Mouse (Mus musculus) heart, embryonic 11.5 days (tissue): ENCODE measurements around the gene Sox10. TPM values are rescaled to one million over a fixed set of nuclear protein-coding genes. Genes with fewer than 3 reads are reported as not detected.
A peak's percentile ranks its signal among the peaks of the same experiment; 100 is the strongest.

Experiments
- ATAC-seq: fragments of 200-750 bp; cut with Nextera tagmentation; replicated peaks from 2 replicates; pipeline ENCODE4 v1.8.0; 2017; ENCODE audit warnings: moderate library complexity; ENCODE audit not compliant: insufficient number of reproducible peaks, low FRiP score, low TSS enrichment
- H3K27ac ChIP-seq: fragments of 300-500 bp; sonication (generic); 2 replicates; pipeline ENCODE4 v1.5.1; 2014; ENCODE audit warnings: mild to moderate bottlenecking, low read depth, low read length
- H3K27me3 ChIP-seq: fragments of 300-500 bp; sonication (generic); 2 replicates; pipeline ENCODE4 v1.6.1; 2014; ENCODE audit warnings: mild to moderate bottlenecking, low read length, mixed read lengths; ENCODE audit not compliant: control insufficient read depth, insufficient read depth
- H3K36me3 ChIP-seq: fragments of 300-500 bp; sonication (generic); 2 replicates; pipeline ENCODE4 v1.6.1; 2014; ENCODE audit warnings: mild to moderate bottlenecking, low read length, moderate library complexity, mixed read lengths; ENCODE audit not compliant: control insufficient read depth, insufficient read depth
- H3K4me1 ChIP-seq: fragments of 300-500 bp; sonication (generic); 2 replicates; pipeline ENCODE4 v1.6.1; 2014; ENCODE audit warnings: low read length; ENCODE audit not compliant: control insufficient read depth, insufficient read depth
- H3K4me2 ChIP-seq: fragments of 300-500 bp; sonication (generic); 2 replicates; pipeline ENCODE4 v1.6.1; 2014; ENCODE audit warnings: mild to moderate bottlenecking, moderate library complexity
- H3K4me3 ChIP-seq: fragments of 300-500 bp; sonication (generic); 2 replicates; pipeline ENCODE4 v1.5.1; 2014; ENCODE audit warnings: low read depth, low read length
- H3K9ac ChIP-seq: fragments of 300-500 bp; sonication (generic); 2 replicates; pipeline ENCODE4 v1.6.1; 2014; ENCODE audit warnings: mild to moderate bottlenecking, low read depth, low read length, moderate library complexity
- H3K9me3 ChIP-seq: fragments of 300-500 bp; sonication (generic); replicated peaks from 2 replicates; pipeline ENCODE4 v1.6.1; 2016; ENCODE audit warnings: low read length; ENCODE audit not compliant: control insufficient read depth
- WGBS: fragments of 180-500 bp; shearing (Covaris S2); extraction: QIAGEN DNeasy Blood & Tissue Kit; methylation state at CpG from one replicate; pipeline ENCODE4 v1.1.7; 2014; ENCODE audit not compliant: insufficient replicate concordance; 5-methylcytosine and 5-hydroxymethylcytosine counted together
- polyA plus RNA-seq: library from polyadenylated mRNA; unstranded; fragments of >200 nt; fragmentation: Nextera tagmentation; extraction: Ambion mirVana; gene quantifications from 2 replicates; pipeline ENCODE4 v1.2.1, GENCODE M21; 2014

The Sox10 gene
- 1.1 and 1.3 TPM in 2 replicates for polyA plus RNA-seq

DNA sequence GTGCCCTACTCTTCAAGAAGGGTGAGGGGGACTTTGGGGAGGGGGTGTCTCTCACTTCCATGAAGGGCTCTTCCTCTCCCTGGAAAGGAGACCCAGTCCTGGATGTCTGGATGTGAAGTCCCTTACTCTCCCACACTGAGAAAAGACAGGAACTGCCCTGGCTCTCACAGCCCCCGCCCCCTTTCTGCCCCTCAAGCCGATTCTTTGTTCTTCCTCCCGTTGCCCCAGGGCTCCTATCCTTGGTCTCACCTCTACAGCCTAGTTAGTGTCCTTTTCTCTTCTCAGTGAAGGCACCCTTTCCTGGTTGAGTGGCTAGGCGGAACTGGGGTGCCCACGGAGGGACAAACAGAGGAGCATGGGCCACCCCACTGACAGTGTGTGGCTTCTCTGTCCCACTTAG lies at the start of gene Sox10:
TSS of gene Sox10 (minus strand) at position 101 of the 400 bp plus-strand sequence.
- no peak for ATAC-seq
- Histone ChIP-seq H3K4me2 (peak within 1 kb of the TSS; percentile 9; the same call in 1 of the 2 replicates), H3K27me3 (peaks cover 67% of the 10 kb centered on the region), H3K9me3 (no peaks in the 10 kb centered on the region), H3K27ac (no peak within 1 kb of the TSS), H3K4me1 (peaks cover 15% of the 10 kb centered on the region), H3K9ac (no peak within 1 kb of the TSS), H3K4me3 (no peak within 1 kb of the TSS; the same call in 1 of the 2 replicates), H3K36me3 (no peaks in the 10 kb centered on the region)
- WGBS: 37% methylated on average over 5 of the region's 5 CpGs

DNA sequence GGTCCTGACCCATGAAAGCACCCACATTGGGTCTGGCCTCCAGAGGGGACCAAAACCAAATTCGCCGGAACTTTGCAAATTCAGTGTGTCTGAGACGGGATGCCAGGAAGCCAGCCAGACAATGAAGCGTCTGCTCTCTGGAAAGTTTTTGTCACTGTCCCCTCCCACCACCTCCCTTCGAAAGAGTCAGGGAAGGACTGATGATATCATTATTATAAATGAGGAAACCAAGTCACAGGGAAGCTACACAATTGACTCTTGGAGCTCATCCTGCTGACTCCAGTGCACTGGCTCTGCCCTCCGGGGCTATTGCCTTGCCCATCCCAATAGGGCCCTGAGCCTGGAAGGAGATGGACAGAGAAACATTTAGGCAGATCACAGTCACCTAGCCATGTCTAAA lies 48.6 kb upstream of the Sox10 start:
- WGBS: 55% methylated on average over 6 of the region's 6 CpGs
- Histone ChIP-seq H3K9ac (no peak overlapping the region), H3K36me3 (no peaks in the 10 kb centered on the region), H3K4me2 (no peak overlapping the region), H3K27me3 (no peaks in the 10 kb centered on the region), H3K27ac (no peak overlapping the region), H3K4me3 (no peak overlapping the region), H3K4me1 (no peaks in the 10 kb centered on the region), H3K9me3 (no peaks in the 10 kb centered on the region)
- ATAC-seq: no peak

DNA sequence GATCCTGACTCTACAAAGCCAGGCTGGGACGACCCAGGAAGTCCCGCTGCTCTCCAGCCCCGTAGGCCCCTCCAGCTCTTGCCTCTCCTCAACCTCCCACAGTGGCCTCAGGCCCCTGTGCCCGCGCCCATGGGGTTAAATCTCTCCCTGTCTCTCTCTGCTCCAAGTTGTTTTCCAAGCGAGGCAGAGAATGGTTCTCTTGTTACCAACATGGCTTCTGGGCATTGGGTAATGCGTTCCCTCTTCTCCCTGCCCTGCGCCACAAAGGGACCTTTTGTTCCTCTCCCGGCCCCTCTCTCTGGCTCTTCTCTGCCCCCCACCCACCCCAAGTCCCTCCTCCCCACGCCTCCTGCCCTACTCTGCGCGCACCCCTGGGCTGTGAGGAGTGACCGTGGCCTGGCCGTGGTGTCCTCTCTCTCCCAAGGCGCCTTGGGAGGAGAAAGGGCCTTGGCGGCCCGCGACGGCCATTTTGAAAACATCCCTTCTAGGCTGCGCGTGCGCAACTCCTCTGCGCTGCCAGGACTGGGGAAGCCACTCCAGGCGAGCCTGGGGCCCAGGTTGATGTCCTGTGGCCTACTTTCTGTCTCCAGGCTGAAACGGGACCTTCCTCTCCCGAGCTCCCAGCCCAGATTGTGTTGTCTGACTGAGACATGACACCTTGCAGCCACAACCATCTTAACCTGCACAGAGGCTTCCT lies 47.9 kb upstream of the Sox10 start:
- H3K4me3 ChIP-seq: no peak overlapping the region
- no peaks in the 10 kb centered on the region for H3K4me1 ChIP-seq
- no peaks in the 10 kb centered on the region for H3K27me3 ChIP-seq
- H3K9ac ChIP-seq: no peak overlapping the region
- H3K9me3 ChIP-seq: no peaks in the 10 kb centered on the region
- no peak for ATAC-seq
- H3K36me3 ChIP-seq: no peaks in the 10 kb centered on the region
- 83% methylated on average over 26 of the region's 26 CpGs for WGBS
- H3K4me2 ChIP-seq: no peak overlapping the region
- H3K27ac ChIP-seq: no peak overlapping the region

DNA sequence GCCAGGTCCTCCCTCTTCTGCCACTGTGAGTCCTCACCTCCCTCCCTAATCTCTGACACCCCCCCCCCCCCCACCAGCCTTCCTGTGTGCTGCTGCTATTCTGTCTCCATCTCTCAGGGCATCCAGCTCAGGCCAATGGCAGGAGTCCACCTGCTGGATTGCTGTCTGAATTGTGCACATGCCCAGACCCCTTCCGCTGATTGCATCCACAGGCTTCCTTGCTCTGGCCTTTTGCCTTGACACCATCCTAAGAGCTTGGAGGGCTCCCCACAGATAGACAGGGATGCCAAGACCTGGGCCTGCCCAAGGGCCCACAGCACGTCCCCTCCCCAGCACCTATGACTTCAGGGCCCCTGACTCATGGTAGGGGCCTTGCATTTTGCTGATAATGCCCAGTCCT lies 45.3 kb upstream of the Sox10 start:
- Histone ChIP-seq H3K36me3 (no peaks in the 10 kb centered on the region), H3K9ac (no peak overlapping the region), H3K4me2 (no peak overlapping the region), H3K27ac (no peak overlapping the region), H3K4me1 (no peaks in the 10 kb centered on the region), H3K27me3 (no peaks in the 10 kb centered on the region), H3K9me3 (no peaks in the 10 kb centered on the region), H3K4me3 (no peak overlapping the region)
- WGBS: 59% methylated on average over 2 of the region's 2 CpGs
- no peak for ATAC-seq

DNA sequence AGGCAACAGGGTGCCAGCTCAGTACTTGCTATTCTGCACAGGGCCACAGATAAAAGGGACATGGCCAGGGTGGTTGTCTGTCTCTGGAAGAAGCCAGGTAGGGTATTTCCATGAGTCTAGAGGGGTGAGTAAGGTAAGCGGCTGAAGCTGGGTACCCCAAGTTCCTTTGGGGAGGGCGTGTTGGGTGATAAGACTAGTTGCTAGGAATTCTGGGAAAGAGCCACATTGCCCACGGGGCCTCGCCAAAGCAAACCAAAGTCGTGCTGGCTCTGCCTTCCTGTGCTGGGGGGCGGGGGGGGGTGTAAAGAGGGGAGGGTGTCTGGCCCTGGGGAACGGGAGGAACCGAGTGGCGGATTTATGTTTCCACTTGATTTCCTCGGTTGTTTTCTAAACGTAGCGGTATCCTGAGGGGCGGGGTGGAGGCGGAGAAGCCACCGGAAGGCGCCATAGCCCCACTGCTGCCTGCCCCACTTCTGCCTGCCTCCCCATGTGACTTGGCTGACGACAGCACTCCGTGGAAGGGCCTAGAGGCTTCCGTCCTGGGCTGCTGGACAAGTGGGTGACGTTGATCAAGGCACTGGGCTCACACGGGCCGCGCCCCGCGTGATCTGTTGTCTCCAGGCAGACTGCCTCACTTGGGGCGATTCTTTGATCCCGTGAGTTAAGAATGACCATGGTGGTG lies 43.9 kb upstream of the Sox10 start:
- H3K4me2 ChIP-seq: no peak overlapping the region
- H3K27ac ChIP-seq: no peak overlapping the region
- no peaks in the 10 kb centered on the region for H3K4me1 ChIP-seq
- no peak overlapping the region for H3K9ac ChIP-seq
- H3K27me3 ChIP-seq: peaks cover under 1% of the 10 kb centered on the region; the same call in 1 of the 2 replicates
- no peak overlapping the region for H3K4me3 ChIP-seq
- no peak for ATAC-seq
- no peaks in the 10 kb centered on the region for H3K9me3 ChIP-seq
- 72% methylated on average over 26 of the region's 27 CpGs for WGBS
- H3K36me3 ChIP-seq: no peaks in the 10 kb centered on the region

DNA sequence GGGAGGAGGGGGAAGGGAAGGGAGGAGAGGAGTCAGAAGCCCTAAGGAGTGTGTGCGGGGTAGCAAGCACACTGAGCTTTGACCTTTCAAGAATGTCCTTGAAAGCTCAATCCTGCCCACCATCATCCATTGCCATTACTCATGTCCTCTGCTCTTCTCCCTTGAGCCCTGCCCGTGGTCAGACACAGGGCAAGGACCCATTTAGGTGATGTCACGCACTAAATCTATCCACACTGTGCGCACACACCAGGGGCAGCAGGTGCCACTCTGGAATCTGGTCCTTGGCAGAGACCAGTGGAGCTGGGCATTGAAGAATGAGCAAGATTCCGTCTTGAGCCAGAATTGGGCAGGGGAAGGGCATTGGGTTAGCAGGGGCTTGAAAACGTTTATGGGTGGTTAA lies 43.2 kb upstream of the Sox10 start:
- ATAC-seq: no peak
- Histone ChIP-seq H3K27me3 (peaks cover 2% of the 10 kb centered on the region; the same call in 1 of the 2 replicates), H3K9ac (no peak overlapping the region), H3K4me3 (no peak overlapping the region), H3K27ac (no peak overlapping the region), H3K9me3 (no peaks in the 10 kb centered on the region), H3K4me1 (no peaks in the 10 kb centered on the region), H3K4me2 (no peak overlapping the region), H3K36me3 (no peaks in the 10 kb centered on the region)
- WGBS: 68% methylated on average over 6 of the region's 6 CpGs

DNA sequence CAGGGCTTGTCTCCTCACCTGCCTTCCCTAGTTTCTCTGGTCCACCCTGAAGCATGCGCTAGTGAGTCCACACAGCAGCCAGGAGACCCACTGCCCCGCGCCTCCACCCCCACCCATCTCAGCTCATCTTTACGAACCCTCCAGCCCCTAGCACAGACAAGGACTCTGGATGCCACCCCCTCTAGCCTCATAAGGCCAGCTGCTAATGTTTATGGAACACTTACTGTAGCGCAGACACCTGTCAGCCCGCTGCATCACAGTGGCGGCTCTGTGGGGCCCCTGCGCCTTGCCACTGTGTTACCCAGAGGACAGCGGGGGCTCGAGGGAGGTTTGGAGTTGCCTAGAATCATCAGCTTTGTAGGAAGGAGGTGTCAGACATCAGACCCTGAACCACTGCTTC lies 37.5 kb upstream of the Sox10 start:
- Histone ChIP-seq H3K9ac (no peak overlapping the region), H3K36me3 (no peaks in the 10 kb centered on the region), H3K27me3 (peaks cover 11% of the 10 kb centered on the region), H3K4me1 (peaks cover 19% of the 10 kb centered on the region), H3K4me2 (peak overlapping the region; percentile 1; the same call in 1 of the 2 replicates), H3K9me3 (no peaks in the 10 kb centered on the region), H3K4me3 (no peak overlapping the region), H3K27ac (no peak overlapping the region)
- ATAC-seq: no peak
- WGBS: 16% methylated on average over 10 of the region's 10 CpGs

DNA sequence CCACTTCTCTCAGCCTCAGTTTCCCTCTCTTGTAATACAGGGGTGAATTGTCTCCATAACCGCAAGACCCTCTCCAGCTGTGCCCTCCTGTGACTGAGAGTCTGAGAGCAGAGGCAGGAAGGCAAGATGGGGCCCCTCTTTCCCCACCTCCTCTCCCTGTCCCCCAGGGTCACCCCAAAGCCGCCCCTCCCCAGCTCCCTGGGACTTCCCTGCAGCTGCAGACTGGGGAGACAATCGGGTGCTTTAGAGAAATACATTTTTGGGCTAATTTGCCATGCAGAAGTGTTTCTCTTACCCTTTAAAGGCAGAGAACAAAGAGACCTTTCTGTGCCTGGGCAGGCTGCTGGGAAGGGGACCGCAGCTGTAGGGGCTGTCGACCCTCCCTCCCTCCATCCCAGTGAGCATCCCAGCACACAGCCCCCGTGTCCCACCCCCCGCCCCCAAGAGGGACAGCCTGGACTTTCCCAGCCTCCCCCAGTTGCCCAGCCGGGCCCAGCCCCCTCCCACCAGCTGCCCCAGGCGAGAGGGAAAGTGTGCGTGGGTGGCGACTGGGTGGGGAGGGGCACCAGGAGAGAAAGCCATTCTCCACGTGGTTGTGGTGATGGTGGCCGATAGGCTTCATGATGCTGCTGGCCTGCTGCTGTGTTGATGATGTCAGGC lies 36.6 kb upstream of the Sox10 start:
- Histone ChIP-seq H3K27me3 (peaks cover 13% of the 10 kb centered on the region), H3K36me3 (no peaks in the 10 kb centered on the region), H3K4me1 (peaks cover 19% of the 10 kb centered on the region), H3K9ac (no peak overlapping the region), H3K4me2 (no peak overlapping the region), H3K27ac (no peak overlapping the region), H3K4me3 (no peak overlapping the region), H3K9me3 (no peaks in the 10 kb centered on the region)
- WGBS: 25% methylated on average over 13 of the region's 13 CpGs
- 0 out of 2 replicates have a peak, but pooled peaks have one; percentile 24 for ATAC-seq
